Mouse (Mus musculus) telencephalon, adult 2 months (tissue): Measurements from ENCODE around the gene Casz1.
A peak's percentile ranks its signal among the peaks of the same experiment; 100 is the strongest.

ENCODE experiments used
- DNase-seq: peaks from one replicate; pipeline ENCODE4 v3.0.0-alpha.2; 2011; ENCODE audit warnings: low read depth, low spot score

The Casz1 gene

GRCm38 (mm10) chr4:148846203-148846602 lies 42.0 kb downstream of the Casz1 start:
- no peak for DNase-seq

GRCm38 (mm10) chr4:148846724-148847123 lies 42.5 kb downstream of the Casz1 start:
- no peak for DNase-seq

- DNase-seq, result no peak
Measured at GRCm38 (mm10) chr4:148847636-148848035, 43.4 kb downstream of the Casz1 start.

GRCm38 (mm10) chr4:148849437-148849836 lies 45.2 kb downstream of the Casz1 start:
- no peak for DNase-seq

GRCm38 (mm10) chr4:148853057-148853456 lies 48.8 kb downstream of the Casz1 start:
- DNase-seq, result no peak

GRCm38 (mm10) chr4:148854093-148854492 lies 49.9 kb downstream of the Casz1 start:
- DNase-seq, result no peak

GRCm38 (mm10) chr4:148855527-148855926 lies 51.3 kb downstream of the Casz1 start:
- no peak for DNase-seq

GRCm38 (mm10) chr4:148856216-148856615 lies 52.0 kb downstream of the Casz1 start:
- no peak for DNase-seq

- DNase-seq, result no peak
Measured at GRCm38 (mm10) chr4:148857398-148858084, 53.3 kb downstream of the Casz1 start.

- DNase-seq, result no peak
Measured at GRCm38 (mm10) chr4:148858194-148858593, 54.0 kb downstream of the Casz1 start.

- no peak for DNase-seq
Measured at GRCm38 (mm10) chr4:148859415-148859814, 55.2 kb downstream of the Casz1 start.

GRCm38 (mm10) chr4:148859906-148860491 lies 55.8 kb downstream of the Casz1 start:
- no peak for DNase-seq

GRCm38 (mm10) chr4:148860636-148861035 lies 56.4 kb downstream of the Casz1 start:
- DNase-seq, result no peak

- no peak for DNase-seq
Measured at GRCm38 (mm10) chr4:148866812-148867470, 62.7 kb downstream of the Casz1 start.

GRCm38 (mm10) chr4:148867721-148868397 lies 63.6 kb downstream of the Casz1 start:
- DNase-seq, result no peak

- DNase-seq, result no peak
Measured at GRCm38 (mm10) chr4:148869566-148869965, 65.3 kb downstream of the Casz1 start.

- no peak for DNase-seq
Measured at GRCm38 (mm10) chr4:148870496-148870895, 66.3 kb downstream of the Casz1 start.

GRCm38 (mm10) chr4:148871751-148872334 lies 67.6 kb downstream of the Casz1 start:
- DNase-seq, result peak; percentile 67

- DNase-seq, result no peak
Measured at GRCm38 (mm10) chr4:148872372-148872771, 68.1 kb downstream of the Casz1 start.

GRCm38 (mm10) chr4:148872783-148873182 lies 68.6 kb downstream of the Casz1 start:
- DNase-seq, result no peak

GRCm38 (mm10) chr4:148876166-148876565 lies 71.9 kb downstream of the Casz1 start:
- DNase-seq, result no peak

- DNase-seq, result no peak
Measured at GRCm38 (mm10) chr4:148876867-148877266, 72.6 kb downstream of the Casz1 start.
